Mouse (Mus musculus) olfactory bulb, adult 2 months (tissue): Measurements from ENCODE around the gene C1qtnf3.

Source experiments
- CTCF ChIP-seq: fragments of 200-500 bp; IDR thresholded peaks from 2 replicates; pipeline ENCODE4 v1.5.1; 2012; ENCODE audit warnings: low read depth, mild to moderate bottlenecking, low read length, moderate library complexity; ENCODE audit not compliant: insufficient read depth
- POLR2A ChIP-seq: fragments of 200-500 bp; IDR thresholded peaks from 2 replicates; pipeline ENCODE4 v1.6.1; 2012; ENCODE audit warnings: mild to moderate bottlenecking, low read depth, low read length, moderate library complexity; ENCODE audit not compliant: insufficient read depth

GRCm38 (mm10) chr15:10920212-10920611, 31.9 kb upstream of the C1qtnf3 start:
- no peak for TF ChIP-seq CTCF
- no peak for TF ChIP-seq POLR2A
